Comparison of ENCODE assay signal across 13 mouse cellular contexts in the genomic region with DNA sequence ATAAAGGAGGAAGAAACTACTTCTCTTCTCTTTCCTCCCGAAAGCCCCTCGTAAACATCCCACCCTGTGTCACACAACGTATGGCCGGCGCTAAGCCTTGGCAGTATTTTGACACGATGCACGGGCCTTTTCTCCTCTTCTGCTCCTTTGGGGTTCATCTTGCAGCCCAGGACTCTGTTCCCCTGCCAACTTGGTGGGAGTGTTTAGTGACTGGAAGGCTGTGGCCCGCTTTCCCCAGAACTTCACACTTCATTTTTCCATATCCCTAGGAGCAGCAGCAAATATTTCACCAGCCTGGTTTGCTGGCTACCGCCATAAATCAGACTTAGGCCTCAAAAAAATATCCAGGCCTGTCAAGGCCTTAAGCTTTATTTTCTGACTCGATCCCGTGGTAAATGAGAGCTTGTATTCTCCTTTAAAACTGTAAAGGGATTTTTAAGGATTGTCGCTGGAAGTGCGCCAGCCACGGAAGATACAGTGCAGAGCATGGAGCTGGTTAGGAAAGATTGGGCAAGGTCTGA.
DNase-seq lines count a peak whose midpoint lies in the region; ATAC-seq and TF ChIP-seq lines count a peak whose summit lies in the region.
"Had no signal": no experiment of that assay in that cellular context is flagged by ENCODE, and none has a peak within 500 bp of the region (broad histone marks: within the 10 kb centered on the region; RNA-seq: fewer than 3 reads in every experiment).

No protein-coding gene starts in this region.

- 68% methylated on average over 14 of the region's 14 CpGs for WGBS in liver, embryonic 12.5 days (ENCODE audit: insufficient replicate concordance)
- 48% methylated on average over 14 of the region's 14 CpGs for WGBS in stomach, embryonic 16.5 days
- WGBS in stomach, postnatal 0 days = 44% methylated on average over 14 of the region's 14 CpGs

- H3K27ac ChIP-seq in liver, embryonic 12.5 days = no peak overlapping the region
- H3K27ac ChIP-seq in stomach, embryonic 16.5 days (ENCODE audit: low read length) = no peak overlapping the region
- no peak overlapping the region for H3K27ac ChIP-seq in stomach, postnatal 0 days (replicated peaks)
- H3K27ac ChIP-seq: left cerebral cortex, adult 2 months had no signal

- no peaks in the 10 kb centered on the region for H3K36me3 ChIP-seq in liver, embryonic 12.5 days
- no peaks in the 10 kb centered on the region for H3K36me3 ChIP-seq in stomach, embryonic 16.5 days (ENCODE audit: control insufficient read depth, insufficient read depth, low read length)
- no peaks in the 10 kb centered on the region for H3K36me3 ChIP-seq in stomach, postnatal 0 days (ENCODE audit: control insufficient read depth, insufficient read depth, low read length)

- no peaks in the 10 kb centered on the region; the same call in 1 of the 2 replicates for H3K27me3 ChIP-seq in liver, embryonic 12.5 days (replicated peaks)
- H3K27me3 ChIP-seq in stomach, embryonic 16.5 days (ENCODE audit: control insufficient read depth, insufficient read depth, low read length) = no peaks in the 10 kb centered on the region
- H3K27me3 ChIP-seq in stomach, postnatal 0 days (ENCODE audit: control insufficient read depth, insufficient read depth, low read length) = no peaks in the 10 kb centered on the region; the same call in 1 of the 2 replicates

- TF ChIP-seq CTCF in stomach, postnatal 0 days (IDR thresholded peaks at IDR 0.05; ENCODE audit: low read depth) = no peak

- no peak for ATAC-seq in liver, embryonic 12.5 days
- ATAC-seq in stomach, embryonic 16.5 days (ENCODE audit: insufficient read depth, low FRiP score) = 0 out of 2 replicates have a peak, but pooled peaks have one; percentile 50
- no peak for ATAC-seq in stomach, postnatal 0 days (ENCODE audit: low FRiP score, low TSS enrichment)
- no peak for ATAC-seq in megakaryocyte-erythroid progenitor cell, adult 5-6 weeks (replicated peaks; ENCODE audit: low FRiP score, low TSS enrichment, poor library complexity, severe bottlenecking)
- ATAC-seq: intestine, postnatal 0 days had no signal

- H3K9me3 ChIP-seq in liver, embryonic 12.5 days (replicated peaks) = no peaks in the 10 kb centered on the region
- no peaks in the 10 kb centered on the region for H3K9me3 ChIP-seq in stomach, embryonic 16.5 days (replicated peaks; ENCODE audit: control insufficient read depth, low read length)
- no peaks in the 10 kb centered on the region for H3K9me3 ChIP-seq in stomach, postnatal 0 days (ENCODE audit: control insufficient read depth, low read length)

- DNase-seq in embryo, embryonic 11.5 days (ENCODE audit: low read depth, low spot score) = peak; percentile 36
- no peak for DNase-seq in embryo, embryonic 10 days (ENCODE audit: low spot score)
- peak; percentile 13 for DNase-seq in liver
- DNase-seq in stomach, postnatal 0 days (ENCODE audit: low spot score) = no peak
- DNase-seq in retina, embryonic 14.5 days (ENCODE audit: low spot score) = no peak
- DNase-seq: cerebellum, adult 11-12 months; heart, adult 18-20 months; thymus, postnatal 14 days had no signal

- no peak for TF ChIP-seq EP300 in stomach, postnatal 0 days (optimal IDR thresholded peaks at IDR 0.05)

- H3K4me1 ChIP-seq in liver, embryonic 12.5 days = no peaks in the 10 kb centered on the region
- H3K4me1 ChIP-seq in stomach, embryonic 16.5 days (ENCODE audit: control insufficient read depth, insufficient read depth, low read length) = peaks cover 8% of the 10 kb centered on the region; the same call in 1 of the 2 replicates
- H3K4me1 ChIP-seq in stomach, postnatal 0 days (replicated peaks; ENCODE audit: control insufficient read depth, insufficient read depth) = no peaks in the 10 kb centered on the region

- no peak overlapping the region for H3K9ac ChIP-seq in liver, embryonic 12.5 days
- H3K9ac ChIP-seq in stomach, embryonic 16.5 days (ENCODE audit: low read length) = no peak overlapping the region
- no peak overlapping the region for H3K9ac ChIP-seq in stomach, postnatal 0 days (ENCODE audit: low read length)

- H3K4me3 ChIP-seq in liver, embryonic 12.5 days = no peak overlapping the region
- H3K4me3 ChIP-seq in stomach, embryonic 16.5 days (replicated peaks; ENCODE audit: low read length) = no peak overlapping the region
- H3K4me3 ChIP-seq in stomach, postnatal 0 days (ENCODE audit: low read depth, low read length) = no peak overlapping the region
- H3K4me3 ChIP-seq: left cerebral cortex, adult 2 months had no signal

- H3K4me2 ChIP-seq in liver, embryonic 12.5 days = no peak overlapping the region
- no peak overlapping the region for H3K4me2 ChIP-seq in stomach, embryonic 16.5 days (ENCODE audit: low read depth, low read length)
- H3K4me2 ChIP-seq in stomach, postnatal 0 days (replicated peaks; ENCODE audit: low read depth) = no peak overlapping the region

Comparison
In these comparisons a context has a peak if more than half of its experiments do, and no peak if none do; other contexts are left out.
1. DNase-seq: peak in embryo, embryonic 11.5 days (single experiment) and liver (single experiment); none in embryo, embryonic 10 days (single experiment), stomach, postnatal 0 days (single experiment) and retina, embryonic 14.5 days (single experiment).